Mouse (Mus musculus): Measurements from ENCODE around the gene Cpsf4l. TPM values are rescaled to one million over a fixed set of nuclear protein-coding genes. Genes with fewer than 3 reads are reported as not detected.

The Cpsf4l gene
- polyA plus RNA-seq, 1 experiment from 2014 or later = 0.42 TPM

DNA sequence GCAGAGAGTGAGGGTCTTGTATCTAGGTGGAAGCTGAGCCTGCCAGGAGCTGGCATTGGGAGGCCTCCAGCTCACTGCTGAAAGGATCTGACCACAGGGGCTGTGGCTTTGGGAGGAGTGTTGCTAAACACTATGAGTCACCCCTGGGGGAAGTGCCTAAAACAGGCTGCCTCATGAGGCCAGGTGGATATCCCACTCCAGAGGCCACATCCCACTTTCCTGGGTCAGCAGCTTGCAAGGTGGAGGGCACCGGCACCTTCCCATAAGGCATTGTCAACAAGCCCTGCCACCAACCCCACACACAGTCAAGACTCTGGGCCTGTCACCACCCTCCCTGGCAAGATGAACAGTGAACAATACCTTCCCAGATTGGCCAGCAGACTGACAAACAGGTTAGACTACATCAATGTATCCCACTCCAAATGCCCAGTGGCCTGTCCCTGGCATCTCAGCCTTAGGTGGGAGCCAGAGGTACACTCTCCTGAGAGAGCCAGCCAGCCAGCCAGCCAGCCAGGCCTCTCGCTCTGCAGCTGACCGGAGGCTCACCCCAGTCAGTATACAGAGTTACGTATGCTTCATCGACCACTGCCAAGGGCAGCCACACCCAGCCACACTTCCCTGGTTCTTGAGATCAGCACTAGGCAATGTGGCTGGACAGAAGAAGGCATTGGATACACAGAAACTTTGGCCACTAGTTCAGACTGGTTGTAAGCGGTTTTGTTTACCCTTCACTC is 24.0 kb upstream of the Cpsf4l start:
- Histone ChIP-seq H3K4me3 (replicated peaks) (no peak overlapping the region), H3K27me3 (replicated peaks) (no peaks in the 10 kb centered on the region), H3K36me3 (peaks cover 8% of the 10 kb centered on the region), H3K4me1 (peaks cover 77% of the 10 kb centered on the region), H3K4me2 (peak overlapping the region; percentile 37), H3K27ac (peak overlapping the region; percentile 86), H3K9ac (no peak overlapping the region), H3K9me3 (no peaks in the 10 kb centered on the region)
- peak; percentile 87 for ATAC-seq (ENCODE audit: insufficient read depth, low FRiP score, low read depth)
- WGBS = 24% methylated on average over 6 of the region's 6 CpGs

DNA sequence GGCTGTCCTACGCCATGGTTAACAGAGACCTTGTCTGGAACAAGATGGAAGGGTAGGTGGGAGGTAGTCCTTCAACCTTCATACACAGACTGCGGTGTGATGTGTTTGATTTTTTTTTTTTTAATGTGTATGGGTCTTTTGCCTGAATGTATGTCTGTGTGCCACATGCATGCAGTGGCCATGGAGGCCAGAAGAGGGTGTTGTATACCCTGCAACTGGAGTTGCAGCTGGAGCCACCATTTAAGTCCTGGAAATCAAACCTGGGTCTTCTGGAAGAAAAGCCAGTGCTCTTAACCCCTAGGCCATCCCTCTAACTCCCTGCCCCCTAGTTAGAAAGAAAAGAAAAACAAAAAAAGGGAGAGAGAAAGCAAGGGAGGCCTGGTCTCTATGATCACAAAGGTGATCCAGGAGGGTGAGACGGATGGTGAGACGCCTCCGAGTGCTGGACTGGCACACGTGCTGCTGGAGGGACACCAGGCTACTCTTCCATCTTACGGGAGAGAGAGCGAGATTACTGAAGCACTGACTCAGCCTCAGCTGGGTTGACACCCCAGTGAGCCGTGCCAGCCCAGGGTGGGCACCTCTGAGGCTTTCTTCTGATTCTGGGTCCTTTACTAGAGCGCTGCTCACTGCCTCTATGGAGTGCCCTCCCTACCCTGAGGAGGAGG is 22.3 kb upstream of the Cpsf4l start:
- Histone ChIP-seq H3K4me2 (no peak overlapping the region), H3K9ac (no peak overlapping the region), H3K4me1 (peaks cover 76% of the 10 kb centered on the region), H3K27me3 (replicated peaks) (no peaks in the 10 kb centered on the region), H3K4me3 (replicated peaks) (no peak overlapping the region), H3K9me3 (no peaks in the 10 kb centered on the region), H3K36me3 (peaks cover 22% of the 10 kb centered on the region), H3K27ac (no peak overlapping the region)
- 85% methylated on average over 10 of the region's 10 CpGs for WGBS
- no peak for ATAC-seq (ENCODE audit: insufficient read depth, low FRiP score, low read depth)

DNA sequence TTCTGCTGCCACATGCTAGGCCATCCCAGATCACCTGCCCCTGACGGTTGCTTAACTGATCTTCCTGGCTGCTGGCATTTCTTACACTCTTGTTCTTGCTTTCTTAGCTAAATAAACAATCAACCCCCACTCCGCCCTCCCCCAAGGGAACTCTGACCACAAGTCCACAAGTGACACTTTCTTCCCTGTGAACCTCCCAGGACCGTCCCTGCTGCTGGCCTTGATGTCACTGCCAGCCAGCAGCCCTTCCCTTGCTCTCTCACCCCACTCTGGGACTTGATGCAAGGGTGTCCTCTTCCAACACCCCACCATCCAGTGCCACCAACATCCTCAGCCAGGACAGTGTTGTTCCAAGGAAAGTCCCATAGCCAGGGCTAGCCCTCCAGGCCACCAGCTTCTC is 21.1 kb upstream of the Cpsf4l start:
- H3K9ac ChIP-seq = no peak overlapping the region
- H3K4me3 ChIP-seq (replicated peaks) = no peak overlapping the region
- no peaks in the 10 kb centered on the region for H3K9me3 ChIP-seq
- peaks cover 29% of the 10 kb centered on the region for H3K36me3 ChIP-seq
- no peak for ATAC-seq (ENCODE audit: insufficient read depth, low FRiP score, low read depth)
- no peaks in the 10 kb centered on the region for H3K27me3 ChIP-seq (replicated peaks)
- peaks cover 67% of the 10 kb centered on the region for H3K4me1 ChIP-seq
- 54% methylated on average over 3 of the region's 3 CpGs for WGBS
- H3K4me2 ChIP-seq = no peak overlapping the region
- H3K27ac ChIP-seq = no peak overlapping the region; the same call in 1 of the 2 replicates

DNA sequence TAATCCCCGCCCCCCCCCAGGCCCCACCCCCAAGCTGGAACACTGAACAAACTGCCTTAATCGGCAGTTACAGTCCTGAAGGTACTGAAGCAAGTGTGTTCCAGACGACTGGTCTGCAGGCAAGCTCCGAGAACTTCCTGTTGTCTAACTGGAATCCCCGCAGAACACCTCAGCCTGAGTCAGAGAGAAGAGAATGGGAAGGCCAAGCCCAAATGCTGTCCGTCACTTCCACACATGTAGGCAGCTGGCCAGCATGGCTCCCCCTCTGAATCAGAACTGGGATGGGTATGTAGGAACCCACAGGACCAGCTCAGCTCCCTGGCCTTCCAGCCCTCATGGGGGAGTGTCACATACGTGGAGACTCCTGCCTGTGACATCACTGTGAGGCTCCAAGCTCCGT is 20.1 kb upstream of the Cpsf4l start:
- H3K4me1 ChIP-seq = peaks cover 58% of the 10 kb centered on the region
- H3K9ac ChIP-seq = no peak overlapping the region
- H3K36me3 ChIP-seq = peaks cover 33% of the 10 kb centered on the region
- H3K9me3 ChIP-seq = no peaks in the 10 kb centered on the region
- no peak for ATAC-seq (ENCODE audit: insufficient read depth, low FRiP score, low read depth)
- WGBS = 49% methylated on average over 8 of the region's 8 CpGs
- H3K27me3 ChIP-seq (replicated peaks) = no peaks in the 10 kb centered on the region
- H3K4me2 ChIP-seq = no peak overlapping the region
- no peak overlapping the region for H3K4me3 ChIP-seq (replicated peaks)
- H3K27ac ChIP-seq = peak overlapping the region; percentile 13; the same call in 1 of the 2 replicates

DNA sequence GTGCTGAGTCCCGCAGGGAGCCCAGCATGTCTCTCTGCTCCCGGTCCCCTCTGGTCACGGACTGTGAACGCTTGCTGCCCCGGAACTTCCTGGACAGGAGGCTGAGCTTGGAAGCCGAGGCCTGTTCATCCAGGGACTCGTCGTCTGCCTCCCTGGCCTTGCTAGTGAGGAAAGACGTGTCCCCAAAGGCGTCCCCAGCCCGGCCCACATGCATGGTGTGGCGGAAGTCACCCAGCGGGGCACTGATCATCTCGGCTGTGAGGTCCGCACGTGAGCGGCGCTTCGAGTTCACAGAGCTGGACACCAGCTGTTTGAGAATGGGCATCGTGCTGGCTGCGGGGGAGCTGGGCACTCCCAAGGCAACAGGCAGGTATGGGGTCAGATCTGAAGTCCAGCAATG is 19.4 kb upstream of the Cpsf4l start:
- no peak overlapping the region for H3K4me3 ChIP-seq (replicated peaks)
- peaks cover 52% of the 10 kb centered on the region for H3K4me1 ChIP-seq
- no peak overlapping the region for H3K9ac ChIP-seq
- no peak overlapping the region for H3K4me2 ChIP-seq
- no peaks in the 10 kb centered on the region for H3K27me3 ChIP-seq (replicated peaks)
- 89% methylated on average over 21 of the region's 21 CpGs for WGBS
- no peak for ATAC-seq (ENCODE audit: insufficient read depth, low FRiP score, low read depth)
- H3K36me3 ChIP-seq = peaks cover 33% of the 10 kb centered on the region
- no peaks in the 10 kb centered on the region for H3K9me3 ChIP-seq
- 0 out of 2 replicates have a peak overlapping the region, but pooled peaks have one; percentile 13 for H3K27ac ChIP-seq

DNA sequence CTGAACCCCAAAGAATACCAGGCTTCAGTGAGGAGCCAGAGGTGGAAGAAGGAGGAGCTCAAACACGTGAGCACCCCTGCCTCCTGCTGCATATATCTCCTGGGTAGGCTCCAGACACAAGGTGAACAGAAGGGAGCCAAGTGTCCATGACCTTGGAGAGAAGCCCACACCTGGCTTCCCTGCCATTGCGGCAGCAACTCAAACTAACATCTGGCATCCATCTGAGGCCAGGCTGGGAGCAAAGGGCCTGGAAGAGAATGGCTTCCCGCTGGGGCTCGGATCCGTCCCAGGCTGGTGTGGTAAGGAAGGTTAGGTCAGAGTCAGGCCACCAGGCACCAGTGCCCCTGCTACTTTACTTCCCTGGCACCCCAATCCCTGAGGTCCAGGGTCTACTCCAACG is 18.2 kb upstream of the Cpsf4l start:
- WGBS = 64% methylated on average over 6 of the region's 6 CpGs
- peaks cover 33% of the 10 kb centered on the region for H3K36me3 ChIP-seq
- H3K27me3 ChIP-seq (replicated peaks) = no peaks in the 10 kb centered on the region
- H3K9me3 ChIP-seq = no peaks in the 10 kb centered on the region
- H3K27ac ChIP-seq = peak overlapping the region; percentile 57; the same call in 1 of the 2 replicates
- no peak for ATAC-seq (ENCODE audit: insufficient read depth, low FRiP score, low read depth)
- H3K4me3 ChIP-seq (replicated peaks) = no peak overlapping the region
- H3K9ac ChIP-seq = no peak overlapping the region
- H3K4me1 ChIP-seq = peaks cover 39% of the 10 kb centered on the region
- no peak overlapping the region for H3K4me2 ChIP-seq

DNA sequence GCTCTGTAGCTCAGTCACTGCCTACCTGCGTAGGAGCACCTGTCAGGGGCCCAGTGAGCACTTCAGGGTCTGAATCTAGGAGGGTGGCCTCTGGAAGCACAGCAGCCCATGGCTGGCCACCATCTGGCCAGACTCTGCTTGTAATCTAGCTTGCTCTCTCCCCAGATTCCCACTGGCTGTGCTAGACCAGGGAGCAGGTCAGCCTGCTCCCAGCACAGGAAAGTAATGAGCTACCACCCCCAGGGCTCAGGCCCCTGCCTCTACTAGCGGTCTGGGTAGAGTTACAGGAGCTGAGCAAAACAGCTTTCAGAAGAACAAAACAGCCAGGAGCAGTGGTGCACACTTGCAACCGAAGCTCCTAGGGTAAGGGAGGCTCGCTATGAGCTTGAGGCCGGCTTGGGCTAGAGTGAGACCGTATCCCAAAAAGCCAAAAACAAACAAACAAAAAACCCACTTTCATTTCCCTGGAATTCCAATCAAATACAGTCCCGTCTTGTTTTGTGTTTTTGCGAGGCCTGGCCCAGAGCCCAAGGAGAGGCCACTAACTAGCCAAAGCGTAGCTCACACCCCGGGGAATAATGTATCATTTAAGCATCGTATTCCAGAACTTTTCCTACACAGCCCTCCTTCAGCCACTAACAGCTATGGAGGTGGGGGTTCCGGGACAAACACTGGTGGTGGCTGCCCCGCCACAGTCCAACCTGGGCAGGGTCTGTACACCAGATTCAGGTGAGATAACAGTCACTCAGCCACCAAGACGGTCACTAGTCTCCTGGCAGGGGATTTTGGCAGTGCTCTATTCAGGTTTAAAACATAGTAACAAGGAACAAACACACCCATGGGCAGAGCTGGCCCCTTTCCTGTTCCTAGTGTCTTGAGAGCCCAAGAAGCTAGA is 17.4 kb upstream of the Cpsf4l start:
- no peak overlapping the region for H3K9ac ChIP-seq
- H3K36me3 ChIP-seq = peaks cover 33% of the 10 kb centered on the region
- H3K9me3 ChIP-seq = no peaks in the 10 kb centered on the region
- no peak overlapping the region for H3K4me3 ChIP-seq (replicated peaks)
- H3K4me1 ChIP-seq = peaks cover 32% of the 10 kb centered on the region
- ATAC-seq (ENCODE audit: insufficient read depth, low FRiP score, low read depth) = no peak
- no peaks in the 10 kb centered on the region for H3K27me3 ChIP-seq (replicated peaks)
- no peak overlapping the region for H3K4me2 ChIP-seq
- H3K27ac ChIP-seq = peak overlapping the region; percentile 57
- 79% methylated on average over 14 of the region's 14 CpGs for WGBS

DNA sequence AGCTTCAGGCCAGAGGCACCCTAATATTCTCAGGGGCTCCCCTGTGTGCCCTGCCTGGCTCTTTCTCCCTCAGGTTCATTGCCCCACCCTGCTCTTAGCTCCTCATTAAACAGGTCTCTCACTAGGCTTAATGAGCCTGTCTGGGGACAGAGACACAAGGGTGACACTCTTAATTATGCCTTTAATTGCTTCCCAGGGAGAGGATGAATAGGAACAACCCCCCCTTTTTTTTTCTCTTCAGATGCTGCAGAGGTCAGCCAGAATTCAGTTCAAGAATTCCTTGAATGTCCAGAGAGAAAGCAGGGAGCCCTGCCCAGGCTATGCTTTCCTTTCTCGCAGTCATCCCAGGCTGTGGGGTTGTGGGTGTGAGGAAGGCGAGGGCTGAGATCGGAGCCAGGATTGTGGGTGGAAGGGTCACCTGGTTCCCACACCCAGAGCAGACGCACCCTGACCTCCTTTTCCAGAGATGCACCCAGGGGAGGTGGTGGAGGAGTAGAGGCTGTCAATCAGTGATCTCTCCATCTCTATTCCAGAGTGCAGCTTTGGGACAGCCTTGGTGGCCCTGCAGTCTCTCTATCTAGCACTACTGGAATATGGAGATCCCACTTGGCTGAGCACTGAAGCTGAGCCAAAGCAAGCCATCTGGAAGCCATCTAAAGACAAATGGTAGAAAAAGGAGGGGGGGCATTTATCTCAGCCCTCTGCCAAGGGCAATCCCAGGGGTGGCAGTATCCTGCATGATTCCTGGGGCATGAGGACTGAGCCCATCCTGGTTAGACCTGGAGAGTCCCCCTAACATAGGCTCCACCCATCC is 15.6 kb upstream of the Cpsf4l start:
- Histone ChIP-seq H3K36me3 (peaks cover 33% of the 10 kb centered on the region), H3K9ac (no peak overlapping the region), H3K27ac (0 out of 2 replicates have a peak overlapping the region, but pooled peaks have one; percentile 36), H3K4me1 (peaks cover 18% of the 10 kb centered on the region), H3K4me2 (no peak overlapping the region), H3K27me3 (replicated peaks) (no peaks in the 10 kb centered on the region), H3K4me3 (replicated peaks) (no peak overlapping the region), H3K9me3 (no peaks in the 10 kb centered on the region)
- peak; percentile 27; the same call in 1 of the 2 replicates for ATAC-seq (ENCODE audit: insufficient read depth, low FRiP score, low read depth)
- WGBS = 73% methylated on average over 4 of the region's 4 CpGs

DNA sequence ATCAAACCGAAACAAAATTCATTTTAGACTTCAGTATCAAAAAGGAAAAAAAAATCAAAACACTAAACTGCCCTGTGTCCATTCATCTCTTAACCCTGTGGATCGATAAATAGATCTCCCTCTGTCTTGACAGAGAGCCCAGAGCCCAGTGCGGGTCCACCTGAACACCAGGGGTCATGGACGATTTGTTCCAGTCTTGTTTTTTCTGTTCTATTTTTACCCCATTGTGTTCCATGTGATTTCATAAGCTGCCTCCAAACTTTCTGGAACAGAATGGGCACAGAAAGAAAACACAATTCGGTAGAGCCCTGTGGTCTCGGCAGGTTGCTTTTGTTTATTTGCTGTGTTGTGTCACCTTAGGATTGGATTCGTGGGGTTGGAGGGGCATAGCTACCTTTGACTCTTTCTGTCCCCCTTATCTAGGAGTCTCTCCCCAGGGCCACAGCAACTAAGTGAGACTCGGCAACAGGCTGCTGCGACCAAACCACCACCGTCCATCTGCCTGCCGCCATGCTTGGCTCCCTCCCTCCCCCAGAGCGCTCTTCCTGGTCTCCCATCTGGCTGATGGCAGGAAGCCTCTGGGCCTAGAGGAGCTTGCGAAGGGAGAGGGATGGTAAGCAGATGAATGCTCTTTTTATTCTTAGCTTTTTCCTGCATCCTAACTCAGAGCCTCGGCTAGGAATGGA is 12.7 kb upstream of the Cpsf4l start:
- H3K27me3 ChIP-seq (replicated peaks) = no peaks in the 10 kb centered on the region
- H3K36me3 ChIP-seq = peaks cover 14% of the 10 kb centered on the region; the same call in 1 of the 2 replicates
- no peak overlapping the region for H3K9ac ChIP-seq
- no peak overlapping the region for H3K27ac ChIP-seq
- H3K4me1 ChIP-seq = peaks cover 2% of the 10 kb centered on the region
- H3K4me2 ChIP-seq = no peak overlapping the region
- 55% methylated on average over 14 of the region's 14 CpGs for WGBS
- ATAC-seq (ENCODE audit: insufficient read depth, low FRiP score, low read depth) = no peak
- no peaks in the 10 kb centered on the region for H3K9me3 ChIP-seq
- no peak overlapping the region for H3K4me3 ChIP-seq (replicated peaks)

DNA sequence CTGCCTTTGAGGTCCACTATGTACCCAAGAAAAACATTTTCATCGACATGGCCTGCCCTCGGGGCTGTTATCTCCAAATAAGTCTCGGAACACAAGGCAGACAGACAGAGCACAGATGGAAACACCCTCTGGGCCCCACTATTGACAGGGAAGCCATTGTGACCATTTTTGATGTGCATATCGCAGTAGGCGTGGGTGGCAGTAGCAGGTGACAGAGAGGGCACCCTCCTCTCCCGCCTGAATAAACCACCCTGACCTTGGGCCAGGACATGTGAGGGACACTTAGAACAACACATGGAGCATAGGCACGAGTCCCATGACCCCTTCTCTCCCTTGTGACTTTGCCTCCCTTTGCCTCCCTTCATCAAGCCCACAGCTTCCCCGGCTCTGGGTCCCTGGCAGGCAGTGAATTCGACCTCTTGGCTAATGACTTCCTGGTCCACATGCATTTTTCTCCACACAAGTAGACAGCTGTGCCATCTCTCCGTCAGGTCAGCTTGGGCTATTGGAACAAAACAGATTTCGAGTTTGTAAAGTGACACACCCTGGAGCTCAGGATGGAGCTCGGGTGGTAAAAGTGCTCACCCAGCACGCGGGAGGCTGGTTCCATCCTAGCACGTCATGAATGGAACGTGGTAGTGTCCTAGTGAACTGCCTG is 8.1 kb upstream of the Cpsf4l start:
- Histone ChIP-seq H3K27ac (no peak overlapping the region), H3K9ac (no peak overlapping the region), H3K4me1 (no peaks in the 10 kb centered on the region), H3K4me3 (replicated peaks) (no peak overlapping the region), H3K9me3 (no peaks in the 10 kb centered on the region), H3K27me3 (replicated peaks) (no peaks in the 10 kb centered on the region), H3K4me2 (no peak overlapping the region), H3K36me3 (no peaks in the 10 kb centered on the region)
- 52% methylated on average over 16 of the region's 16 CpGs for WGBS
- no peak for ATAC-seq (ENCODE audit: insufficient read depth, low FRiP score, low read depth)

Measured in stomach, embryonic 15.5 days (tissue).